Mouse (Mus musculus) lung, adult 2 months (tissue): Measurements from ENCODE around the gene Stk25. TPM values are rescaled to one million over a fixed set of nuclear protein-coding genes. Genes with fewer than 3 reads are reported as not detected.
"Not testable (repeated sequence)": the region's sequence is repeated elsewhere in the genome, so short reads cannot be mapped to it uniquely, and the experiment has no call there.

Source experiments
- DNase-seq: peaks from one replicate; pipeline ENCODE4 v3.0.0; 2022
- H3K4me1 ChIP-seq: fragments of 200-500 bp; 2 replicates; pipeline ENCODE4 v1.6.1; 2011; ENCODE audit warnings: low read length; ENCODE audit not compliant: control insufficient read depth, insufficient read depth
- H3K4me3 ChIP-seq: fragments of 200-500 bp; replicated peaks from 2 replicates; pipeline ENCODE3; 2011; ENCODE audit warnings: low read depth, mild to moderate bottlenecking, control low read depth, low read length; ENCODE audit errors: extremely low read depth
- CTCF ChIP-seq: fragments of 200-500 bp; IDR thresholded peaks from 2 replicates; pipeline ENCODE4 v1.5.1; 2011; ENCODE audit warnings: mild to moderate bottlenecking, low read length, control low read depth; ENCODE audit not compliant: insufficient read depth
- POLR2A ChIP-seq: fragments of 200-500 bp; IDR thresholded peaks from 2 replicates; pipeline ENCODE4 v1.6.1; 2011; ENCODE audit warnings: low read depth, mild to moderate bottlenecking, control low read depth, low read length, borderline replicate concordance; ENCODE audit errors: extremely low read depth
- WGBS: fragments of 180-500 bp; shearing (Covaris S2); methylation state at CpG from one replicate; pipeline ENCODE4 v1.1.7; 2018; 5-methylcytosine and 5-hydroxymethylcytosine counted together
- polyA plus RNA-seq: library from polyadenylated mRNA; depleted of rRNA; stranded (reverse); fragments of >200 nt; gene quantifications from 2 replicates; pipeline ENCODE4 v1.2.3, GENCODE M21; 2012; rRNA removed

Stk25 gene
- 88.6 and 141 TPM in 2 replicates for polyA plus RNA-seq

DNA sequence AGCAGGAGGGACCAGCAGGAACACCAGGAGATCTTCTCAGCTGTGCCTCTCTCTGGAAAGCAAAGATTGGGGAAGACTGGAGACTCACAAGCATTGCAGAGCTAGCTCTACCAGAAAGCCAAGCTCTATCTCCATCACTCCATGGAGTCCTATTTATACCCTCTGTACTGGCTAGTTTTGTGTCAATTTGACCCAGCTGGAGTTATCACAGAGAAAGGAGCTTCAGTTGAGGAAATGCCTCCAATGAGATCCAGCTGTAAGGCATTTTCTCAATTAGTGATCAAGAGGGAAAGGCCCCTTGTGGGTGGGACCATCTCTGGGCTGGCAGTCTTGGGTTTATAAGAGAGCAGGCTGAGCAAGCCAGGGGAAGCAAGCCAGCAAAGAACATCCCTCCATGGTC is at the start of gene Stk25:
Gene Stk25, minus strand, starts transcription at position 101 of the 400 bp plus-strand sequence.
- H3K4me1 ChIP-seq = not testable (repeated sequence)

GRCm38 (mm10) chr1:93705389-93705788 is 46.9 kb upstream of the Stk25 start:
- no peak overlapping the region for H3K4me3 ChIP-seq
- H3K4me1 ChIP-seq = peaks cover 3% of the 10 kb centered on the region; the same call in 1 of the 2 replicates
- 47% methylated on average over 3 of the region's 3 CpGs for WGBS
- TF ChIP-seq POLR2A = no peak
- no peak for TF ChIP-seq CTCF
- DNase-seq = no peak

More for the DNA sequence above, at the start of gene Stk25:
- not testable (repeated sequence) for H3K4me3 ChIP-seq, DNase-seq

GRCm38 (mm10) chr1:93704341-93704740 is 45.9 kb upstream of the Stk25 start:
- H3K4me3 ChIP-seq = no peak overlapping the region
- TF ChIP-seq CTCF (no peak), POLR2A (no peak)

GRCm38 (mm10) chr1:93703472-93704048 is 45.1 kb upstream of the Stk25 start:
- no peak for TF ChIP-seq CTCF
- no peak for TF ChIP-seq POLR2A
- Histone ChIP-seq H3K4me1 (peaks cover 3% of the 10 kb centered on the region; the same call in 1 of the 2 replicates), H3K4me3 (no peak overlapping the region)
- no peak for DNase-seq
- 82% methylated on average over 10 of the region's 10 CpGs for WGBS

More at GRCm38 (mm10) chr1:93704341-93704740, 45.9 kb upstream of the Stk25 start:
- 88% methylated on average over 9 of the region's 9 CpGs for WGBS
- H3K4me1 ChIP-seq = peaks cover 3% of the 10 kb centered on the region; the same call in 1 of the 2 replicates
- no peak for DNase-seq

GRCm38 (mm10) chr1:93702106-93702505 is 43.6 kb upstream of the Stk25 start:
- TF ChIP-seq CTCF (no peak), POLR2A (no peak)
- no peak overlapping the region for H3K4me3 ChIP-seq
- peaks cover 3% of the 10 kb centered on the region; the same call in 1 of the 2 replicates for H3K4me1 ChIP-seq
- no peak for DNase-seq
- WGBS = 92% methylated on average over 1 of the region's 1 CpGs

- no peak for TF ChIP-seq POLR2A
- Histone ChIP-seq H3K4me3 (no peak overlapping the region), H3K4me1 (no peaks in the 10 kb centered on the region; the same call in none of the 2 replicates)
- DNase-seq = no peak
- WGBS = 79% methylated on average over 4 of the region's 4 CpGs
Measured at GRCm38 (mm10) chr1:93699159-93699558, 40.7 kb upstream of the Stk25 start.

- no peak for TF ChIP-seq CTCF
- TF ChIP-seq POLR2A = no peak
- H3K4me3 ChIP-seq = no peak overlapping the region
- H3K4me1 ChIP-seq = no peaks in the 10 kb centered on the region; the same call in none of the 2 replicates
- DNase-seq = no peak
- 40% methylated on average over 3 of the region's 3 CpGs for WGBS
Measured at GRCm38 (mm10) chr1:93697317-93697716, 38.9 kb upstream of the Stk25 start.

GRCm38 (mm10) chr1:93694966-93695365 is 36.5 kb upstream of the Stk25 start:
- WGBS = 40% methylated on average over 6 of the region's 6 CpGs
- Histone ChIP-seq H3K4me3 (no peak overlapping the region), H3K4me1 (no peaks in the 10 kb centered on the region; the same call in none of the 2 replicates)
- peak; percentile 23 for DNase-seq
- no peak for TF ChIP-seq POLR2A
- TF ChIP-seq CTCF = no peak

DNA sequence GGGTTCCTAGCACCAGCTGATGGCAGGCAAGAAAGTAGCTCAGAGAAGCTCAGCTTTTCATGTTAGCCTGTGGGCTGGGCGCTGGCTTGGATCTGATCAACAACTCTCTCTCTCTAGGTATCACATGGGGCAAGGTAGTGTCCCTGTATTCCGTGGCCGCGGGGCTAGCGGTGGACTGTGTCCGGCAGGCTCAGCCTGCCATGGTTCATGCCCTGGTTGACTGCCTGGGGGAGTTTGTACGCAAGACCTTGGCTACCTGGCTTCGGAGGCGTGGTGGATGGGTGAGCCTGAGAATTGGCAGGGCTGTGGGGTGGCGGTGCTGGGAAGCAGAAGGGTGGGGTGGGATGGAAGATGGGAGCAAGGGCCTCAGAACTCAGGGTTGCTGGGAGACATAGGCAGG is 35.5 kb upstream of the Stk25 start:
- DNase-seq = no peak
- Histone ChIP-seq H3K4me1 (no peaks in the 10 kb centered on the region; the same call in none of the 2 replicates), H3K4me3 (no peak overlapping the region)
- 92% methylated on average over 10 of the region's 10 CpGs for WGBS
- TF ChIP-seq CTCF (no peak), POLR2A (no peak)

GRCm38 (mm10) chr1:93693502-93693901 is 35.0 kb upstream of the Stk25 start:
- H3K4me1 ChIP-seq = no peaks in the 10 kb centered on the region; the same call in none of the 2 replicates
- TF ChIP-seq POLR2A (no peak), CTCF (no peak)

More at GRCm38 (mm10) chr1:93693502-93693901, 35.0 kb upstream of the Stk25 start:
- no peak for DNase-seq
- WGBS = 67% methylated on average over 3 of the region's 3 CpGs
- no peak overlapping the region for H3K4me3 ChIP-seq
